Mouse (Mus musculus) forebrain, embryonic 15.5 days (tissue): ENCODE measurements around the gene Catsperg1. TPM values are rescaled to one million over a fixed set of nuclear protein-coding genes. Genes with fewer than 3 reads are reported as not detected.
"Not testable (repeated sequence)": the region's sequence is repeated elsewhere in the genome, so short reads cannot be mapped to it uniquely, and the experiment has no call there.

Source experiments
- ATAC-seq: fragments of 200-750 bp; cut with Nextera tagmentation; replicated peaks from 2 replicates; pipeline ENCODE4 v1.8.0; 2017; ENCODE audit warnings: mild to moderate bottlenecking, moderate TSS enrichment, moderate library complexity
- H3K27ac ChIP-seq: fragments of 300-500 bp; sonication (generic); replicated peaks from 2 replicates; pipeline ENCODE4 v1.5.1; 2015; ENCODE audit warnings: mild to moderate bottlenecking, inconsistent platforms
- H3K27me3 ChIP-seq: fragments of 300-500 bp; sonication (generic); 2 replicates; pipeline ENCODE4 v1.6.1; 2015; ENCODE audit warnings: inconsistent platforms
- H3K36me3 ChIP-seq: fragments of 300-500 bp; sonication (generic); 2 replicates; pipeline ENCODE4 v1.6.1; 2015; ENCODE audit warnings: mild to moderate bottlenecking, inconsistent platforms
- H3K4me1 ChIP-seq: fragments of 300-500 bp; sonication (generic); 2 replicates; pipeline ENCODE4 v1.6.1; 2015; ENCODE audit warnings: inconsistent platforms
- H3K4me2 ChIP-seq: fragments of 300-500 bp; sonication (generic); replicated peaks from 2 replicates; pipeline ENCODE4 v1.6.1; 2015; ENCODE audit warnings: mild to moderate bottlenecking, inconsistent platforms
- H3K4me3 ChIP-seq: fragments of 300-500 bp; sonication (generic); 2 replicates; pipeline ENCODE4 v1.5.1; 2015; ENCODE audit warnings: mild to moderate bottlenecking, inconsistent platforms
- H3K9ac ChIP-seq: fragments of 300-500 bp; sonication (generic); replicated peaks from 2 replicates; pipeline ENCODE4 v1.6.1; 2015; ENCODE audit warnings: mild to moderate bottlenecking, inconsistent platforms
- H3K9me3 ChIP-seq: fragments of 300-500 bp; sonication (generic); 2 replicates; pipeline ENCODE4 v1.6.1; 2016; ENCODE audit warnings: inconsistent platforms
- WGBS: fragments of 180-500 bp; shearing (Covaris S2); methylation state at CpG from one replicate; pipeline ENCODE4 v1.1.7; 2015; ENCODE audit warnings: mixed read lengths; 5-methylcytosine and 5-hydroxymethylcytosine counted together
- polyA plus RNA-seq: library from polyadenylated mRNA; unstranded; fragments of >200 nt; fragmentation: Nextera tagmentation; extraction: Ambion mirVana; gene quantifications from 2 replicates; pipeline ENCODE4 v1.2.1, GENCODE M21; 2015

The Catsperg1 gene
- polyA plus RNA-seq, 1 experiment from 2014 or later = 2.1 TPM

DNA sequence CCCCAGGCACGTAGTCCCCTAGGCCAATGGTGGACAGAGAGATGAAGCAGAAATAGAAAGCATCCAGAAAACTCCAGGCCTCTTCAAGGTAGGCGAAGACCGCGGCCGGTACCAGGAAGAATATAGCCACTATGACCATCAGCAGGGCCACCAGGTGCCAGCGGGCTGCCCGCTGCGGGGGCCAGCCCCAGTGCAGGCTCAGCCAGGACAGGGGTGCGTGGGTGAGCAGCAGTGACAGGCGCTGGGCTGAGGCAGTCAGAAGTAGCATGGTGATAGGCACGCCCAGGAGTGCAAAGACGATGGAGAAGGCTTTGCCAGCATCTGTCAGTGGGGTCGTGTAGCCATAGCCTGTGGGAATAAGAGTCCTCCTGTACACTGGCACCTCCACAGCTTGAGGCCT lies 11.7 kb upstream of the Catsperg1 start:
- peaks cover 3% of the 10 kb centered on the region; the same call in 1 of the 2 replicates for H3K27me3 ChIP-seq
- no peak overlapping the region for H3K4me3 ChIP-seq
- WGBS = 77% methylated on average over 13 of the region's 13 CpGs
- H3K4me1 ChIP-seq = peaks cover 8% of the 10 kb centered on the region; the same call in 1 of the 2 replicates
- no peak overlapping the region for H3K9ac ChIP-seq
- H3K27ac ChIP-seq = no peak overlapping the region
- no peaks in the 10 kb centered on the region for H3K36me3 ChIP-seq
- H3K4me2 ChIP-seq = no peak overlapping the region
- no peak for ATAC-seq
- no peaks in the 10 kb centered on the region for H3K9me3 ChIP-seq

DNA sequence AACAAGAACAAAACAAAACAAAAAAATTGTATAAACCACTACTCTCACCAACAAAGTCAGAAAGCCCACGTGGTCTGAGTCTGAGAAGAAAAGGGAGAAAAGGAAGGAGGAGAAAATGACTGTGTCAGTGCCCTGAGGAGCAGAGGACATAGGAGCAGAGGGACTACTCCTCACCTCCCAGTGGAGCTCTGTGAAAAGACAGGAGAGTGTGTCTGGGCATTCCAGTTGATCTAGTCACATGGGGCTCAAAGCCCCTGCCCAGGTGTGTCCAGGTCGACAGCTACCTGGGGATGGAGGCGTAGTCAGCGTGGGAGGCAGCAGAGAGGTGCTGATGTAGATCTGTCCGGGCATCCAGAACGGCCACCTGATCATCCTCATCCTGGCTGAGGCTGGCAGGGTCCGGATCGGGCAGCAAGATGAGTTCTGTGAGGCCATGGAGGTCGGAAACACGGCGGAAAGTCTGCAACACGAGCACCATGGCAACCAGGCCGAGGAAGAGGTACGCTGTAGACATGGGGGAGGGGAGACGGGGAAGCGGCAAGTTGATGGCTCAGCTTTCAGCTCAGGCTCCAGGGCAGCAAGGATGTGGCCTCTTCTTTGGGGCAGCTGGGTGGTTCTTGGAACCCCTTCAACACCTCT lies 11.0 kb upstream of the Catsperg1 start:
- H3K9ac ChIP-seq = no peak overlapping the region; the same call in 1 of the 2 replicates
- WGBS = 9% methylated on average over 16 of the region's 16 CpGs
- peaks cover 8% of the 10 kb centered on the region; the same call in 1 of the 2 replicates for H3K4me1 ChIP-seq
- H3K9me3 ChIP-seq = no peaks in the 10 kb centered on the region
- H3K4me3 ChIP-seq = no peak overlapping the region
- ATAC-seq = 0 out of 2 replicates have a peak, but pooled peaks have one; percentile 38
- no peaks in the 10 kb centered on the region for H3K27me3 ChIP-seq
- no peak overlapping the region; the same call in 1 of the 2 replicates for H3K4me2 ChIP-seq
- no peaks in the 10 kb centered on the region for H3K36me3 ChIP-seq
- H3K27ac ChIP-seq = no peak overlapping the region

DNA sequence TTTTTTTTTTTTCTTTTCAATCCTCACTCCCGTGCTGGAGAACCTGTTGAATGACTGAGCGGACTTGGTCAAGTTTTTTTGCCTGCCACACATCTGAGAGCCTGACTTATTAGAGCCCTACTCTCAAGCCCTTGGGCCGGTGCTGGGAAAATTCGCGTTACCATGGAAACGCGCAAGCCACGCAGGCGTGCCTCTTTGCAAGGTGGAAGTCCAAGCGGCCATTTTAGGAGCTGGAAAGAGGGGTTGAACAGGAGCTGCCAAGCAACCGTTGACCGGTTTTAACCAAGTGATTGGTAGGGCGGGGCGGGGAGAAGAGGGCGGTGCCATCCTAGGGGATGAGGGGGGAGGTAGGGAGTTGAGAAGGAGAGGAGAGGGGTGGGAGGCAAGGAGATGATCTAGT lies 1.0 kb upstream of the Catsperg1 start:
- peaks cover 8% of the 10 kb centered on the region; the same call in 1 of the 2 replicates for H3K27me3 ChIP-seq
- 47% methylated on average over 15 of the region's 15 CpGs for WGBS
- no peak overlapping the region for H3K9ac ChIP-seq
- H3K9me3 ChIP-seq = no peaks in the 10 kb centered on the region
- no peak for ATAC-seq
- no peak overlapping the region for H3K27ac ChIP-seq
- no peaks in the 10 kb centered on the region for H3K36me3 ChIP-seq
- peaks cover 15% of the 10 kb centered on the region for H3K4me1 ChIP-seq
- H3K4me2 ChIP-seq = no peak overlapping the region
- H3K4me3 ChIP-seq = no peak overlapping the region

DNA sequence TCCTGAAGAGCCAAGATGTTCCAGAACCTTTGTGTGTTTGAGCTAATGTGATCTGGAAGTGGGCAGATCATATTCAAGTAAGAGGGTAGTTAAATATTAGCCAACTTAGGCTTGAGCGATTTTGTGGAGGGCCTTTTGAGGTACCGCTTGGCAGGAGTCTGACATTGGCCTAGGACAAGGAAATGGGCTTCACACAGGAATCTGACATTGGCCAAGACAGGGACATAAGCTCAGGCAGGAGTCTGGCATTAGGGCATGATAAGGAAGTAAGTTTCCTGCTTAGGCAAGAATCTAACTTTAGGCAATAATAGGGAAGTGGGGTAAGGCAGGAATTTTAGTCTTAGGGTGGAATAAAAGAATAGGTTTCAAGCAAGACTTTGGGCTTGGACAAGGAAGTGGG lies 401 bp upstream of the Catsperg1 start:
- no peaks in the 10 kb centered on the region for H3K9me3 ChIP-seq
- ATAC-seq = no peak
- peaks cover 15% of the 10 kb centered on the region for H3K4me1 ChIP-seq
- 69% methylated on average over 2 of the region's 2 CpGs for WGBS
- H3K27ac ChIP-seq = no peak overlapping the region
- peaks cover 8% of the 10 kb centered on the region; the same call in 1 of the 2 replicates for H3K27me3 ChIP-seq
- H3K4me2 ChIP-seq = no peak overlapping the region
- no peaks in the 10 kb centered on the region for H3K36me3 ChIP-seq
- H3K9ac ChIP-seq = no peak overlapping the region
- no peak overlapping the region for H3K4me3 ChIP-seq

DNA sequence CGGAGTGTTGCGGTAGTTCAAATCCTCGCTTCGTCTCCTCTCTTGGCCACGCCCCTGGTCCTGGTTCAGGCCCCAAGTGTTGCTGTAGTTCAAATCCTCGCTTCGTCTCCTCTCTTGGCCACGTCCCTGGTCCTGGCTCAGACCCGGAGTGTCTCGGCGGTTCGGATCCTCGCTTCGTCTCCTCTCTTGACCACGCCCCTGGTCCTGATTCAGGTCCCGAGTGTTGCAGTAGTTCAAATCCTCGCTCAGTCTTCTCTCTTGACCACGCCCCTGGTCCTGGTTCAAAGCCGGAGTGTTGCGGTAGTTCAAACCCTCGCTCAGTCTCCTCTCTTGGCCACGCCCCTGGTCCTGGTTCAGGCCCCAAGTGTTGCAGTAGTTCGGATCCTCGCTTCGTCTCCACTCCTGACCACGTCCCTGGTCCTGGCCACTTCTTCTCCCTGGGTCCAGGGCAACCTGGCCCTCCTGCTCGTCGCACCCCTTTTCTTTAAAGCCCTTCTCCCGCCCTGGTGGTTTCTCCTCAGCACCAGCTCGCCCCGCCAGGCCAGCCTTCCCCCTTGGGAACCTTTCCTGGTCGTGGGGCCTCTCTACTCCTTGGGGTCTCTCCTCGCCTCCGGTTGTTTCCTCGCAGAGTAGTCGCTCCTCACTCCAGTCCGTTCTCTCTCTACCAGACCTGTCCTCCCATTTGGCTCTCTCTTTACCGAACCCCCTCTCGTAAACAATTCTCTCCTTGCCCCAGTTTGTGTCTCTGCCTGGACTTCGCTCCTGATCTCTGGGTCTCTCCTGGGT lies 867 bp downstream of the Catsperg1 start:
- WGBS = 18% methylated on average over 40 of the region's 40 CpGs

DNA sequence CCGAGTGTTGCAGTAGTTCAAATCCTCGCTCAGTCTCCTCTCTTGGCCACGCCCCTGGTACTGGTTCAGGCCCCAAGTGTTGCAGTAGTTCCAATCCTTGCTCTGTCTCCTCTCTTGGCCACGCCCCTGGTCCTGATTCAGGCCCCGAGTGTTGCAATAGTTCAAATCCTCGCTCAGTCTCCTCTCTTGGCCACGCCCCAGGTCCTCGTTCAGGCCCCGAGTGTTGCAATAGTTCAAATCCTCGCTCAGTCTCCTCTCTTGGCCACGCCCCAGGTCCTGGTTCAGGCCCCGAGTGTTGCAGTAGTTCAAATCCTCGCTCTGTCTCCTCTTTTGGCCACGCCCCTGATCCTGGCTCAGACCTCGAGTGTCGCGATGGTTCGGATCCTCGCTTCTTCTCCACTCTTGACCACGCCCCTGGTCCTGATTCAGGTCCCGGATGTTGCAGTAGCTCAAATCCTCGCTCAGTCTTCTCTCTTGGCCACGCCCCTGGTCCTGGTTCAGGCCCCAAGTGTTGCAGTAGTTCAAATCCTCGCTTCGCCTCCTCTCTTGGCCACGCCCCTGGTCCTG lies 1.6 kb downstream of the Catsperg1 start:
- peaks cover 8% of the 10 kb centered on the region; the same call in 1 of the 2 replicates for H3K27me3 ChIP-seq
- no peaks in the 10 kb centered on the region for H3K9me3 ChIP-seq
- 0 out of 2 replicates have a peak overlapping the region, but pooled peaks have one; percentile 46 for H3K4me2 ChIP-seq
- no peaks in the 10 kb centered on the region for H3K36me3 ChIP-seq
- no peak for ATAC-seq
- H3K27ac ChIP-seq = no peak overlapping the region
- WGBS = 15% methylated on average over 26 of the region's 26 CpGs
- H3K9ac ChIP-seq = no peak overlapping the region
- H3K4me1 ChIP-seq = peaks cover 15% of the 10 kb centered on the region
- H3K4me3 ChIP-seq = no peak overlapping the region; the same call in 1 of the 2 replicates

More for the DNA sequence above, 867 bp downstream of the Catsperg1 start:
- not testable (repeated sequence) for H3K9ac ChIP-seq, H3K9me3 ChIP-seq, H3K36me3 ChIP-seq, H3K27me3 ChIP-seq, H3K27ac ChIP-seq
- Histone ChIP-seq H3K4me2 (peak overlapping the region; percentile 46), H3K4me1 (peaks cover 15% of the 10 kb centered on the region), H3K4me3 (peak overlapping the region; percentile 31)
- peak; percentile 51; the same call in 1 of the 2 replicates for ATAC-seq

DNA sequence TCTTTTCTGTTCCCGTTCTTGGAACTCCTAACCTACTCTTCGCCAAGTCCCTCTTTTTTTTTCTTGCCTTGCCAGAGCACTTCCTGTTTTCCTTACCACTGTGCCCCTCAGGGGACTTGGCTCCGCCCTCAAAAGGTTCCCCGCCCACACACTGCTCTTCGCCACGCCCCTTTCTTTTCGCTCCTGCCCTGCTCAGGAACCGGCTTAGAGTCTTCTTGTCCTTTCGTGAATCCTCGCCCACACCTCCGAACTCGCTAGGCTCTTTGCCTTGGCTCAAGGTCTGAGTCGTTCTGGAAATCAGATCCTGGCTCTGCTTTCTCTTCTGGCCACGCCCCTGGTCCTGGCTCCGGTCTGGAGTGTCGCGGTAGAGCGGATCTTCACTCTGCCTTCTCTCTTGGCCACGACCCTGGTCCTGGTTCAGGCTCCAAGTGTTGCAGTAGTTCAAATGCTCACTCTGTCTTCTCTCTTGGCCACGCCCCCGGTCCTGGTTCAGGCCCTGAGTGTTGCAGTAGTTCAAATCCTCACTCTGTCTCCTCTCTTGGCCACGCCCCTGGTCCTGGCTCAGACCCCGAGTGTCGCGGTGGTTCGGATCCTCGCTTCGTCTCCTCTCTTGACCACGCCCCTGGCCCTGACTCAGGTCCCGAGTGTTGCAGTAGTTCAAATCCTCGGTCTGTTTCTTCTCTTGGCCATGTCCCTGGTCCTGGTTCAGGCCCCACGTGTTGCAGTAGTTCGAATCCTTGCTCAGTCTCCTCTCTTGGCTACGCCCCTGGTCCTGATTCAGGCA lies 2.2 kb downstream of the Catsperg1 start:
- Histone ChIP-seq H3K27me3 (peaks cover 8% of the 10 kb centered on the region; the same call in 1 of the 2 replicates), H3K9ac (no peak overlapping the region), H3K9me3 (no peaks in the 10 kb centered on the region), H3K36me3 (no peaks in the 10 kb centered on the region), H3K4me3 (peak overlapping the region; percentile 33), H3K4me1 (peaks cover 15% of the 10 kb centered on the region), H3K4me2 (peak overlapping the region; percentile 38), H3K27ac (no peak overlapping the region)
- 7% methylated on average over 34 of the region's 34 CpGs for WGBS
- 0 out of 2 replicates have a peak, but pooled peaks have one; percentile 42 for ATAC-seq

DNA sequence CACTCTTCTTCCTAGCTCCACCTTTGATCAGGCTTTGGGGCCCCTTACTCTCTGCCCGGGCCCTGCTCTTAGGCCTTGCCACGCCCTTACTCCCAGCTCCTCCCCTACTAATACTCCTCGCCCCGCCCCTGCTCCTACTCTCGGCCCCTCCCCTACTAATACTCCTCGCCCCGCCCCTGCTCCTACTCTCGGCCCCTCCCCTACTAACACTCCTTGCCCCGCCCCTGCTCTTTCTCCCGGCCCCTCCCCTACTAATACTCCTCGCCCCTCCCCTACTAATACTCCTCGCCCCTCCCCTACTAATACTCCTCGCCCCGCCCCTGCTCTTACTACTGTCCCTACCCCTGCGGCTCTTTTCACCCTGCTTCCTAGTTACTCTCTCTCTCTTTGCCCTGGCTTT lies 2.8 kb downstream of the Catsperg1 start:
- Histone ChIP-seq H3K4me2 (peak overlapping the region; percentile 38), H3K4me3 (peak overlapping the region; percentile 33; the same call in 1 of the 2 replicates), H3K4me1 (peaks cover 15% of the 10 kb centered on the region)
- not testable (repeated sequence) for ATAC-seq, H3K36me3 ChIP-seq, H3K27ac ChIP-seq, H3K27me3 ChIP-seq, H3K9me3 ChIP-seq, H3K9ac ChIP-seq
- WGBS = 30% methylated on average over 15 of the region's 15 CpGs

DNA sequence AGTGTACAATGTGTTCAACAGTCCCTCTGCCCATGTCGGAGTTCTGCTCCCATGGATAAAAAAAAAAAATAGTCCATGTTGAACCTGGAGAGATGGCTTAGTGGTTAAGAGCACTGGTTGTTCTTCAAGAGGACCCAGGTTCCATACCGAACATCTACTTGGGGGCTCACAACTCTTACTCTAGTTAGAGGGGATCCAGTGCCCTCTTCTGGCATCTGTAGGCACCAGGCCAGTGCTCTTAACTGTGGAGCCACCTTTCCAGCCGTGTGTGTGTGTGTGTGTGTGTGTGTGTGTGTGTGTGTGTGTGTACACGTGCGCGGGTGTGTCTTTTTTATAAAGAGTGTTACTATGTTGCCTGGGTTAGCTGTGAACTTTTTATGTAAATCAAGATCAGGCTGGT lies 11.3 kb downstream of the Catsperg1 start:
- no peak overlapping the region for H3K27ac ChIP-seq
- H3K4me1 ChIP-seq = no peaks in the 10 kb centered on the region
- H3K4me2 ChIP-seq = no peak overlapping the region
- no peak overlapping the region for H3K4me3 ChIP-seq
- H3K27me3 ChIP-seq = no peaks in the 10 kb centered on the region
- H3K36me3 ChIP-seq = no peaks in the 10 kb centered on the region
- H3K9me3 ChIP-seq = no peaks in the 10 kb centered on the region
- no peak for ATAC-seq
- H3K9ac ChIP-seq = no peak overlapping the region
- WGBS = 83% methylated on average over 6 of the region's 6 CpGs

DNA sequence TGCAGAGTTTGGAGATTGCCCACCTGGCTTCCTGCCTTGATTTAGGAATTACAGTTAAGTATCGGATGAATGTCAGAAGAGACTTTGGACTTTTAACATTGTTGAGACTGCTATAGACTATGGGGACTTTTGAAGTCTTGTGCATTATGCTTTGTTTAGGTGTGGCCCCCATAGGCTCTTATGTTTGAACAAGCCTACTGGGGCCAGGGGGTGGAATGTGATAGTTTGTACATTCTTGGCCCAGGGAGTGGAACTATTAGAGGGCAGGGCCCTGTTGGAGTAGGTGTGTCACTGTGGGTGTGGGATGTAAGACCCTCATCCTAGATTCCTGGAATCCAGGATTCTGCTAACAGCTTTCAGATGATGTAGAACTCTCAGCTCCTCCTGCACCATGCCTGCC lies 19.6 kb downstream of the Catsperg1 start:
- not testable (repeated sequence) for H3K27ac ChIP-seq, H3K36me3 ChIP-seq, H3K4me2 ChIP-seq, H3K4me3 ChIP-seq, H3K27me3 ChIP-seq, H3K4me1 ChIP-seq, H3K9ac ChIP-seq, ATAC-seq, H3K9me3 ChIP-seq
- 84% methylated on average over 1 of the region's 1 CpGs for WGBS

DNA sequence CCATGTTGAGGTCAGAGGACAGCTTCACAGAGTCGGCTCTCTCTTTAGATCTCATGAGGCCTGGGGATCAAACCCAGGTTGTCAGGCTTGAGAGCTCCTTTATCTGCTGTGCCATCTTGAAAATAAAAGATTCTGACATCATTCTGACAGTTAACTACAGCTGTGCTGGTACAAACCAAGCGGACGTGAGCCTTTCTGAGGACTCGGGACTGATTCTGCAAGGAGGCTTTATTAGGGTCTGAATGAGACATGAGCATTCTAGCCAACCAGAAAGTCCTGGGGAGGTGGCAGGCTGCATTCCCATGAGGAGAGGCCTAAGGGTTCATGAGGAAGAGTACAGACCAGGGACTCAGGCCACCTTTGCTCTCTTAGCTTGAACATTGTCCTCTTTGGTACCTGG lies 32.5 kb downstream of the Catsperg1 start:
- 91% methylated on average over 4 of the region's 4 CpGs for WGBS
- not testable (repeated sequence) for ATAC-seq

More for the DNA sequence above, 32.5 kb downstream of the Catsperg1 start:
- Histone ChIP-seq H3K27ac (0 out of 2 replicates have a peak overlapping the region, but pooled peaks have one; percentile 57), H3K4me1 (peaks cover 19% of the 10 kb centered on the region)
- H3K9ac ChIP-seq, H3K36me3 ChIP-seq, H3K4me3 ChIP-seq, H3K9me3 ChIP-seq, H3K27me3 ChIP-seq, H3K4me2 ChIP-seq: not testable (repeated sequence)
